Mouse (Mus musculus): ENCODE data around the gene Entpd6. TPM values are rescaled to one million over a fixed set of nuclear protein-coding genes. Genes with fewer than 3 reads are reported as not detected.

Entpd6 gene
- total RNA-seq (2023) = 26.1 to 29.0 TPM (median 26.4 TPM) in 4 replicates

DNA sequence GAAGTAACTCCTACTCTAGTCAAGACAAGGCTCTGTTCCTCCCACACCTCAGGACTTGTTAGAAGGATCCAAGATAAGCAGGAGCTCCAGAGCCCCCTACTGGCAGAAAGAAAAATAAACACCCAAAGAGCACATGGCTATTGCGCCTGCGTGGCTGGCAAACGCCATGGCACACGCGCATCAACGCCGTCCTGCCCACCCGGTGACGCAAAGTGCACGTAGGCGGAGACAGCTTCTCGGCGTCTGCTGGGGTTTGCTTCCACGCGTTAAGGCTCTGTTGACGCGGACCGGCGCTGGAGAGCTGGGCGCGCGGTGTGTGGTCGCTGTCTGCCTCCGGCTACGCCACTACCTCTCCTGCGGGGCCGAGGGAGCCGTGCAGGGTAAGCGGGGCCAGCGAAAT lies at the start of gene Entpd6:
TSS of gene Entpd6 (plus strand) at position 189 of the 400 bp plus-strand sequence.

DNA sequence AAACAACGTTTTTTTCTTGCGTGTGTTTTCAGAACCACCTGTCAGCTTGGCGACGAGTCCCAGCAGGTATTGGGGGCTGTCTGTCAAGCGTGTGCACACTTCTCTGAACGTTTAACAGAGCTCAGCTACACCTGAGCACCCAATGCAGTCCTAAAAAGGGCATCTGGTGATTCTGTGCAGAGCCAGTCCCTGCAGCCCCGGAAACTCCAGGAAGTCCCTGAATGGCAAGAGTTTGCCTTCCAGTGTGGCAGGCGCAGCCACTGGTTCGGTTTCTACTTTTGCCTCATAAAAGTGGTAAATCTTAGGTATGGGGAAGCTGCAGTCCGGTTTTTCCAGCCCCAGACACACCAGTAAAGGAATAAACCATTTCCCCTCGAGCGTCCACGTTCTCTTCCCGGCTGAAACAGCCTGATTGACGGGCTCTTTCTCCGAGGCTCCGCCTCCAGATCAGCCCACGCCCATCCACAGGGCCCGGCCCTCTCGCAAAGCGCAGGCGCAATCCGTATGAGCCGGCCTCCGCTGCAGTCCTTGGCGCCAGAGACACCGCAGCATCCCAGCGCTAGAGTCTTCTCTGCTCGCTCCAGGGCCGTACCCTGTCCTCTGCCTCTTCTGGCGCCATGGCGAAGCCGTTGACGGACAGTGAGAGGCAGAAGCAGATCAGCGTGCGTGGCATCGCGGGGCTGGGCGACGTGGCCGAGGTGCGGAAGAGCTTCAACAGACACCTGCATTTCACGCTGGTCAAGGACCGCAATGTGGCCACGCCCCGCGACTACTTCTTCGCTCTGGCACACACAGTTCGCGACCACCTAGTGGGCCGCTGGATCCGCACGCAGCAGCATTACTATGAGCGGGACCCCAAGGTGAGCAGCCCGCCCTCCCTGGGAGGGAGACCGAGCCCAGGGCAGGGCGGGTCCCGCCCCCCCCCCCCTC lies 37.7 kb downstream of the Entpd6 start, which contains the start of gene Pygb:
TSS of gene Pygb (plus strand) at position 485 of the 930 bp plus-strand sequence.

Other genes with a start within 250 kb of the Entpd6 start
- not detected in 4 replicates for gene Cst7, start 178.6 kb upstream of the Entpd6 start, total RNA-seq (2023)
- gene Apmap, start 140.5 kb upstream of the Entpd6 start, total RNA-seq (2023) = 22.2 to 24.9 TPM (median 23.2 TPM) in 4 replicates
- gene Acss1, start 80.5 kb upstream of the Entpd6 start, total RNA-seq (2023) = 72.7 to 88.6 TPM (median 77.1 TPM) in 4 replicates
- gene Vsx1, start 59.7 kb upstream of the Entpd6 start, total RNA-seq (2023) = not detected in 4 replicates
- gene Pygb, start 37.7 kb downstream of the Entpd6 start, total RNA-seq (2023) = 45.4 to 58.2 TPM (median 49.1 TPM) in 4 replicates
- 56.2 to 72.1 TPM (median 59.0 TPM) in 4 replicates for gene Abhd12, start 155.7 kb downstream of the Entpd6 start, total RNA-seq (2023)
- 3.9 to 5.2 TPM (median 4.7 TPM) in 4 replicates for gene Gins1, start 156.4 kb downstream of the Entpd6 start, total RNA-seq (2023)

Data from B cell, adult 62 days (primary cell).